Mouse (Mus musculus) retina, postnatal 7 days (tissue): ENCODE measurements around the gene Gm44579.

Experiments used
- DNase-seq: peaks from one replicate; pipeline ENCODE4 v3.0.0-alpha.2; 2012; ENCODE audit warnings: low read depth, low spot score

Gene Gm44579

GRCm38 (mm10) chr15:98167645-98168621 lies 52.8 kb downstream of the Gm44579 start:
- peak; percentile 75 for DNase-seq

GRCm38 (mm10) chr15:98166963-98167644 lies 53.7 kb downstream of the Gm44579 start, which contains the start of gene Ccdc184:
Gene Ccdc184 (plus strand): TSS chr15:98167158.
- DNase-seq: no peak

- DNase-seq: no peak
Observed at GRCm38 (mm10) chr15:98165525-98165924, 55.3 kb downstream of the Gm44579 start, which contains the start of gene Asb8. Gene Asb8 (minus strand): TSS chr15:98165625.

GRCm38 (mm10) chr15:98162561-98162960 lies 58.2 kb downstream of the Gm44579 start:
- no peak for DNase-seq

DNA sequence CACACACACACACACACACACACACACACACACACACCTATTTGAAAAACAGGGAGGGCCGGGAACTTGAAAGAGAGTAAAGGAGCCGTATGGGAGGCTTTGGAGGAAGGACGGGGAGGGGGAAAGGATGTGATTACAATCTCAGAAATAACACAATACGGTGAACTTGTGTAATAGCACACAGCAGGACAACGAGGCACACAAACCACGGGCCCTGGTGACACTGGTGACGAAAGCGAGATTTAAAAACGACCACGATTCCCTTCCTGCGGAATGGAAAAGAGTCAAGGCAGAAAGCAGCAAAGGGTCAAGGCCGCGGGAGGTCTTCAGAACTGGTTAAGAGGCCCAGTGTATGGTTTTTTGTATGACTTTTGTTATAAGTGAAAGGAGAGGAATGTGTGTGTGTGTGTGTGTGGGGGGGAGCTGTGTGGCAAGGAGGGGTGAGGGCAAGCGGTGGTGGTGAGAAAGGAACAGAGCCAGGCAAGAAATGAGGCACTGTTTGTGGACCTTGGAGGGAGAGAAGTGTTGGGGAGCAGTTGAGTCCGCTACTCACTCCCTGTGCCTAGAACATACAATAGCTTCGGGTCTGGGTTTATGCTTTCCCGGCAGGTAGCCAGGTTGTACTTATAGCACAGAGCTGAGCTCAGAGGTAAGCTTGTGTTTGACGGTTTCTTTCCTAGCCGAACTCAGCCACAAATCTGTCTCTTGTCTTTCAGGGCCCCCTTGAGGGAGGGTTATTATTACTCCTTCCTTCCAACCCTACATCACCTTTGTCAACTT lies 59.6 kb downstream of the Gm44579 start:
- no peak for DNase-seq

DNA sequence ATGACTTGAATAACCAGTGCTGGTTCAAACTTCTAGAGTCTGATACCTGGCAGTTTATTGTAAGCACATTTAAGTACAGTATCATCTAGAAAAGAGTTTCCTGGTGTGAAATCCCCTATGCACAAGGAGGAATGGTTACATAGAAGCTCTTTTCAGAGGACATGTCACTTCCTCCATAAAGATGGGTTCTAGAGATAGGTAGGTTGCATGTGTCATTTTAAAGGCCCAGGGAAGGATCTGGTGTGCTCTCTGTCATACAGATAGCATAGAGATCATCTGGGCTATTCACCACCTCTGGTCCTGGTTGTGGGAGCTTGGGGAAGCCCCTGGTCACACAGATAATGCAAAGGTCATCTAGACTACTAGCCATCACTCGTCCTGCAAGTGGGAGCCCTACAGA lies 63.5 kb downstream of the Gm44579 start:
- no peak for DNase-seq

DNA sequence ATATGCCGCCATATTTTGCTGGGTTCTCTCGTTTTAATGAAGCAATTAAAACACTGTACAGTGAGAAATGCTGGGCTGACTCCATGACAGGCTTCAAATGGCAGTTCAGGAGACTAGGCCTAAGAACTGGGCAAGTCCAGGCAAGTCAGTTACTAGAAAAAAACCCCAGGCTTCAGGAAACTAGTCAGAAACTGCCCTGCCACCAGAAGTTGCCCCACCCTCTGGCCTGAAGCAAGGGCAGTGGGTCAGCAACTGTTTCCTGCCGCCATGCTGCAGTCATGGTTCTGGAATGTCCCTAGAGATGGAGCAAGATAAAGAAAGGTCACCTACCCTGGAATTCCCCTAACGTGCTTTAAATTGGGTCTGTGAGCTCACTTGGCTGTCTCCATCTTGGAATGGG lies 64.8 kb downstream of the Gm44579 start:
- DNase-seq: no peak

DNA sequence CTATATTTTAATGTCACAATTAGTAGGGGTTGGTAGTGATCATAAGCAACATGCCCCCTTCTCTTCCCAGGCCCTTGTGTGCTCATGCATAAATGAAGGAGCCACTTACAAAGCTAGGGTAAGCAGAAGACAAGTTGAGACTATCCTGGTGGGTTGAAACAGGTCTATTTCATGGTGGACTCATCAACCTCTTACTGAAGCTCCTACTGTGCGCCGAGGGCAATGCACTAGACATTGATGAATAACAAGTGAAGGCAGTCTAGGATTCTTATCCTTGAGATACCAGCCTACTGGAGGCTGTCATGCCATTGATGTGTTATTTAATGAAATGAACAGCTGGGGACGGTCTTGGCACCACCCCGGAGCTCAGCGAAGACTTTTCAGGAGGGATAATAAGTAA lies 65.5 kb downstream of the Gm44579 start:
- DNase-seq: no peak

DNA sequence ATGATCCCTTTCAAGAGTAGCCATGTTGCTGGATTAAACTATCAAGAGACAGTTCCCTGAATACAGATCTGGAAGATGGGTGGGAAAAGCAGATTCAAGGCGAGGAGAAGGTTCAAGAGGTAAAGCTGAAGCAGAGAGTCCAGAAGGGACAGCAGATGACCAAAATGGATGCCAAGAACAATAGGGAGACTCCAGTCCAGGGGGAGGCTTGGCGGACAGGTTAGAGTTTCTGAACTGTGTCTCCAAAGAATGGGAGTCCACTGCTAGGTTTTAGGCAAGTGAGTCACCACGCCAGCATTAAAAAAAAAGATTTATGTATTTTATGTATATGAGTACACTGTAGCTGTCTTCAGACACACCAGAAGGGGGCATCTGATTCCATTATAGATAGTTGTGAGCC lies 66.1 kb downstream of the Gm44579 start:
- no peak for DNase-seq

GRCm38 (mm10) chr15:98154146-98154545 lies 66.6 kb downstream of the Gm44579 start:
- DNase-seq: no peak

DNA sequence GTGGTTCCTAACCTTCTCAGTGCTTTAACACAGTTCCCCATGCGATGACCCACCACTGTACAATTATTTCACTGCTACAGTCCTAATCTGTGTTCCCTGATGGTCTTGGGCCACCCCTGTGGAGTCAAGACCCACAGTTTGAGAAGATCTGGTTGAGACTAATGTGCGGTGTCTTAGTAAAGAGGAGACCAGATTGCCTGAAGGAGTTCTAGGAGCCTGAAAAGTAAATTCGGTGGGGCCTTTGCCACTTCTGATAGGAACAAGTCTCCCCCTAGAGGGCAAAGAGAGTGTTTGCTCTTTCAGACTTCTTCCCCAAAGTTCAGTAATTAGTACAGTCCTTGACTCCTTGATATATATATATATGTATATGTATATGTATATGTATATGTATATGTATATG lies 67.2 kb downstream of the Gm44579 start:
- no peak for DNase-seq

GRCm38 (mm10) chr15:98152916-98153315 lies 67.9 kb downstream of the Gm44579 start:
- DNase-seq: no peak

DNA sequence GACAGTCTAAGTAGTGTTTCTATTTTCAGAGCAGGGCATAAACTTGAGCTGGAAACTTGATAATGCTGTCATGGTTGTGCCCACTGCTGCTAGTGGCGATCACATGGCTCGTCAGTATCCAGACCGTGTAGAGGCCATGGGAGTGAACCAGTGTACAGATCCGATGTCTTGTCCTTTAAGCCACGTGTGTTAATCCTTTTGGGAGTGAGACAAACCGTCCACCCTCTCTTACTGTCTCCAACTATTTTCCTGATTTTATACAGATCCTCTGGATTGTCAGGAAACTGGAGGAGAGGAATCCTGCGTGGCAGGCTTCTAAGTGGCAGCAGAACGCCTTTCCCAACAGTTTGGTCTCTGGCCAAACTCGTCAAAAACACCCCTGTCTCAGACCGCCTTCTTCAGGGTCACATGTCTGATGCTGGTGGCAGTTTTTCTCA lies 71.6 kb downstream of the Gm44579 start:
- DNase-seq: no peak

DNA sequence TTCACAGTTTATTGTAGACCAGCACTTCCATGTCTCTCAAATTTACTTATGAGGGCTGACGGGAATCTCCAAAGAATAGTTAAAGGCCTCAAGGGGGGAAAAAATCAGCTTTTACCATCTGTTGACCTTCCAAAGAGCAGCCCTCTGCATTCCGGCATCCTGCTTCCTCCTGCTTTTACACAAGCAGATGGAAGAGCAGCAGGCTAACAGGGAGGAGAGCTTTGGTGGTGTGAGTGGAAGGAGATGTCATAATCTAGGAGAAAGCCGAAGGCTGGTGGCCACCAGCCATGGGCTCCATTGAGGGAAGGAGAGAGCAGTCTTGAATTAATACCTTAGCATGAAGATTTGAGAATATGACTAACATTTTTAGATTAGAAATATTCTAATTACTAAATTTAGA lies 72.4 kb downstream of the Gm44579 start:
- DNase-seq: no peak

- peak; percentile 88 for DNase-seq
Observed at GRCm38 (mm10) chr15:98145559-98146181, 75.1 kb downstream of the Gm44579 start.

- DNase-seq: no peak
Observed at GRCm38 (mm10) chr15:98144861-98145507, 75.8 kb downstream of the Gm44579 start.

DNA sequence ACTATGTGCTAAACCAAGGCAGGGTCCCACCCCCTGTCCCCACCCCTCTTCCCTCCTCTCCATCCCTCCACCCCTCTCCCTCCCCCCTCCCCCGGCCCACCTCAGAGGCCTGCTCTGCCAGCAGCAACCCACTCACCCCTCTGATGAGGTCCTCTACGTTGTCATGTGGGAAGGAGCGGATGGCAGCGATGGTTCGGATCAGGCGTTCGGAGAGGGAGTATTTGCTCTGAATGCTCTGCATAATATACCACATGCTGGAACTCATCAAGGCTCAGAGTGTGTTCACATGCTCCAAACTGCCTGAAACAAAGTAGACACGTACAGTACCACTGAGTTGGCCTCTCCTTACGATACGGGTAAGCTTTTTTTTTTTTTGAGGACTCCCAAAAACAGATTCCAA lies 78.3 kb downstream of the Gm44579 start:
- DNase-seq: no peak

GRCm38 (mm10) chr15:98140809-98141208 lies 80.0 kb downstream of the Gm44579 start:
- no peak for DNase-seq

DNA sequence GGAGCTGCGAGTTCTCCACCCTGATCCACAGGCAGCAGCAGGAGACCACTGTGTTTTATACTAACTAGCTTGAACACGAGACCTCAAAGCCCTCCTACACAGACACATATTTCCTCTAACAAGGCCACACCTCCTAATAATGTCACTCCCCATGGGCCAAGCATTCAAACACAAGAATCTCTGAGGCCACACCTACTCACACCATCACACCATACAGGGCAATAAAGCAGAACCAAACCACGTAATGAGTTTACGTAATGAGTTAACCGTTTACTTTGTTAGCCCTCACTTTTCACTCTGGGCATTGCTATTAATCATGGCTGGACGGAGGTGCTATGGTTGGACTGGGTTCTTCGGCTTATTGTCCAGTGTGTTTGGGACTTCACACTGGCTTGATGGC lies 81.0 kb downstream of the Gm44579 start:
- no peak for DNase-seq

DNA sequence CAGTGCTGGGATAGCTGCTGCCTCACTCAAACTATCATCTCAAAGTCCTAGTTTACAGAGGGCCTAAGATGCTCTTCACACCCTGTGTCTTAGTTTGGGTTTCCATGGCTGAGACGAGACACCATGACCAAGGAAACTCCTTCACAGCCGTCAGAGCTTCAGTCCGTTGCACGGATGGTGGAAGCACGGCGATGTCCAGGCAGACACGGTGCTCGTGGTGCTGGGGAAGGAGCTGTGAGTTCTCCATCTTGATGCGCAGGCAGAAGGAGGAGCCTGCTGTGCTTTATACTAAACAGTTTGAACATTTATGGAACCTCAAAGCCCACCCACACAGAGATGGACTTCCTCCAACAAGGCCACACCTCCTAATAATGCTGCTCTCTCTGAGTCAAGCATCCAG lies 83.9 kb downstream of the Gm44579 start:
- no peak for DNase-seq
